23 mouse cellular contexts compared by ENCODE assay signal in genomic region chrX:12219474-12219873, GRCm38 (mm10). TPM values are rescaled to one million over a fixed set of nuclear protein-coding genes. Genes with fewer than 3 reads are reported as not detected.
DNase-seq lines count a peak whose midpoint lies in the region; ATAC-seq and TF ChIP-seq lines count a peak whose summit lies in the region.
"Had no signal": no experiment of that assay in that cellular context is flagged by ENCODE, and none has a peak within 500 bp of the region (broad histone marks: within the 10 kb centered on the region; RNA-seq: fewer than 3 reads in every experiment).

No protein-coding gene starts in this region.

- peaks cover 13% of the 10 kb centered on the region for H3K27me3 ChIP-seq in hindbrain, embryonic 10.5 days (ENCODE audit: insufficient read depth, poor library complexity, severe bottlenecking)
- peaks cover 2% of the 10 kb centered on the region; the same call in 1 of the 2 replicates for H3K27me3 ChIP-seq in hindbrain, embryonic 12.5 days
- peaks cover under 1% of the 10 kb centered on the region for H3K27me3 ChIP-seq in limb, embryonic 12.5 days
- H3K27me3 ChIP-seq: forebrain, embryonic 13.5 days; hindbrain, embryonic 15.5 days had no signal

- no peak for TF ChIP-seq CTCF in gastrocnemius, adult 2 months (IDR thresholded peaks at IDR 0.05)

- no peaks in the 10 kb centered on the region for H3K9me3 ChIP-seq in hindbrain, embryonic 10.5 days
- H3K9me3 ChIP-seq in hindbrain, embryonic 12.5 days (replicated peaks) = no peaks in the 10 kb centered on the region
- no peaks in the 10 kb centered on the region for H3K9me3 ChIP-seq in limb, embryonic 12.5 days
- H3K9me3 ChIP-seq: forebrain, embryonic 13.5 days; G1E; heart, embryonic 10.5 days; hindbrain, embryonic 15.5 days had no signal

- no peak overlapping the region for H3K27ac ChIP-seq in hindbrain, embryonic 10.5 days
- no peak overlapping the region for H3K27ac ChIP-seq in hindbrain, embryonic 12.5 days
- peak overlapping the region; percentile 80 for H3K27ac ChIP-seq in limb, embryonic 12.5 days
- H3K27ac ChIP-seq in gastrocnemius, adult 2 months = no peak overlapping the region
- H3K27ac ChIP-seq: forebrain, embryonic 13.5 days; heart, embryonic 10.5 days; hindbrain, embryonic 15.5 days had no signal

- no peak overlapping the region for H3K4me2 ChIP-seq in hindbrain, embryonic 12.5 days (replicated peaks)
- H3K4me2 ChIP-seq in limb, embryonic 12.5 days = peak overlapping the region; percentile 23
- H3K4me2 ChIP-seq: forebrain, embryonic 13.5 days; hindbrain, embryonic 15.5 days had no signal

- no peak overlapping the region for H3K9ac ChIP-seq in hindbrain, embryonic 12.5 days
- no peak overlapping the region for H3K9ac ChIP-seq in limb, embryonic 12.5 days (replicated peaks)
- H3K9ac ChIP-seq: forebrain, embryonic 13.5 days; forebrain, postnatal 0 days; hindbrain, embryonic 15.5 days had no signal

- H3K4me1 ChIP-seq in hindbrain, embryonic 10.5 days (replicated peaks) = peaks cover under 1% of the 10 kb centered on the region; the same call in 1 of the 2 replicates
- H3K4me1 ChIP-seq in hindbrain, embryonic 12.5 days = no peaks in the 10 kb centered on the region
- peaks cover 14% of the 10 kb centered on the region for H3K4me1 ChIP-seq in limb, embryonic 12.5 days (replicated peaks)
- H3K4me1 ChIP-seq: forebrain, embryonic 13.5 days; heart, embryonic 10.5 days; hindbrain, embryonic 15.5 days had no signal

- H3K36me3 ChIP-seq in hindbrain, embryonic 10.5 days = no peaks in the 10 kb centered on the region
- no peaks in the 10 kb centered on the region for H3K36me3 ChIP-seq in hindbrain, embryonic 12.5 days
- H3K36me3 ChIP-seq in limb, embryonic 12.5 days = no peaks in the 10 kb centered on the region
- H3K36me3 ChIP-seq: G1E; heart, embryonic 10.5 days; hindbrain, embryonic 15.5 days had no signal

- no peak overlapping the region for H3K4me3 ChIP-seq in hindbrain, embryonic 10.5 days
- H3K4me3 ChIP-seq in hindbrain, embryonic 12.5 days = no peak overlapping the region
- H3K4me3 ChIP-seq in limb, embryonic 12.5 days (replicated peaks) = no peak overlapping the region
- no peak overlapping the region for H3K4me3 ChIP-seq in gastrocnemius, adult 2 months
- H3K4me3 ChIP-seq: forebrain, embryonic 13.5 days; heart, embryonic 10.5 days; hindbrain, embryonic 15.5 days had no signal

- no peak for ATAC-seq in hindbrain, embryonic 12.5 days (ENCODE audit: low FRiP score)
- ATAC-seq in limb, embryonic 12.5 days (ENCODE audit: insufficient number of reproducible peaks, insufficient read depth, low FRiP score, low TSS enrichment, low read depth) = no peak
- no peak for ATAC-seq in monocyte, adult 5-6 weeks (replicated peaks; ENCODE audit: insufficient number of reproducible peaks, low FRiP score, low TSS enrichment, poor library complexity, severe bottlenecking)
- ATAC-seq: CD4-positive, CD25-positive, alpha-beta regulatory T cell, adult 4 months; forebrain, embryonic 13.5 days; forebrain, postnatal 0 days; inflammation-experienced regulatory T-cells, adult 6 months had no signal

- DNase-seq in hindbrain, embryonic 10.5 days (ENCODE audit: low spot score) = peak; percentile 6
- peak; percentile 69 for DNase-seq in forelimb bud, embryonic 11.5 days (ENCODE audit: low read depth, low spot score)
- DNase-seq in heart, adult 8-10 months (ENCODE audit: low spot score) = no peak
- no peak for DNase-seq in gastrocnemius, adult 2 months
- DNase-seq: adrenal gland, postnatal 10 days; B cell, adult 2 months; cerebellum, adult 11-12 months; cerebellum, adult 9-10 months; cerebellum, postnatal 25 days; forebrain, postnatal 0 days; gastrocnemius, postnatal 36 days; heart, adult 11 months; heart, postnatal 10 days; kidney, adult 11 months had no signal

- intact Hi-C loops in gastrocnemius, adult 2 months (cut with DNase I) = no loop called here

- WGBS in hindbrain, embryonic 10.5 days = 52% methylated on average over 8 of the region's 8 CpGs
- WGBS in hindbrain, embryonic 12.5 days = 63% methylated on average over 8 of the region's 8 CpGs
- 20% methylated on average over 8 of the region's 8 CpGs for WGBS in limb, embryonic 12.5 days

RNA-seq across cellular contexts. Expression of gene Bcor, which starts 59.3 kb away (rescaled TPM):
- 20.0 and 20.7 TPM in 2 replicates for polyA plus RNA-seq in hindbrain, embryonic 10.5 days (2016; fragmentation: Nextera tagmentation; extraction: Ambion mirVana)
- 23.7 and 26.9 TPM in 2 replicates for polyA plus RNA-seq in hindbrain, embryonic 12.5 days (2016; fragmentation: Nextera tagmentation; extraction: Ambion mirVana)
- 25.6 and 30.5 TPM in 2 replicates for polyA plus RNA-seq in limb, embryonic 12.5 days (2016; fragmentation: Nextera tagmentation; extraction: Ambion mirVana)
- 10 to 100 TPM; 18.7 to 23.4 (median 20.5) TPM for total RNA-seq in heart, adult 8-10 months (2022)
- 10 to 100 TPM; 14.9 to 17.1 TPM for total RNA-seq in gastrocnemius, adult 2 months (2021)
- total RNA-seq in monocyte, adult 5-6 weeks (2017) = 26.0 to 43.7 TPM (median 27.1 TPM) in 3 replicates

Comparison
In these comparisons a context has a peak if more than half of its experiments do, and no peak if none do; other contexts are left out.
1. DNase-seq: peak in hindbrain, embryonic 10.5 days (single experiment) and forelimb bud, embryonic 11.5 days (single experiment); none in heart, adult 8-10 months (single experiment) and gastrocnemius, adult 2 months (single experiment).